Mouse (Mus musculus) olfactory bulb, adult 2 months (tissue): ENCODE data around the gene Syngr1.

Experiments
- CTCF ChIP-seq: fragments of 200-500 bp; IDR thresholded peaks from 2 replicates; pipeline ENCODE4 v1.5.1; 2012; ENCODE audit warnings: low read depth, mild to moderate bottlenecking, low read length, moderate library complexity; ENCODE audit not compliant: insufficient read depth
- POLR2A ChIP-seq: fragments of 200-500 bp; IDR thresholded peaks from 2 replicates; pipeline ENCODE4 v1.6.1; 2012; ENCODE audit warnings: mild to moderate bottlenecking, low read depth, low read length, moderate library complexity; ENCODE audit not compliant: insufficient read depth

DNA sequence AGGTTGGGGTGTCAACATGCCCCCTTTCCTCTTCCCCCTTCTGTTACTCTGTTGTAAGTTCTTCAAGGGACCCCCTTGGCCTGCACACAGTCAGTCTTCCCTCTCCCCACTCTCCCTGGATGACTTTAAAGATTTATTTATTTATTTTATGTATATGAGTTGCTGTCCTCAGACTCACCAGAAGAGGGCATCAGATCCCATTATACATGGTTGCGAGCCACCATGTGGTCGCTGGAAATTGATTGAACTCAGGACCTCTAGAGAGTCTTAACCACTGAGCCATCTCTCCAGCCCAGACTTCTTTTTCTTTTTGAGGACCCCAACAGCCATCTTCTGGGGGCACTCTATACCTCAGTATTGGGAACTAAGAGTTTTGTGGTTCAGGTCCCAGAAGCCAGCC is 21.4 kb downstream of the Syngr1 start:
- TF ChIP-seq POLR2A (no peak), CTCF (no peak)
